Mouse (Mus musculus) kidney, embryonic 16.5 days (tissue): ENCODE results near the gene Ifit1bl1. TPM values are rescaled to one million over a fixed set of nuclear protein-coding genes. Genes with fewer than 3 reads are reported as not detected.

ENCODE experiments used
- ATAC-seq: fragments of 200-750 bp; cut with Nextera tagmentation; 2 replicates; pipeline ENCODE4 v1.8.0; 2017; ENCODE audit warnings: moderate TSS enrichment; ENCODE audit not compliant: low FRiP score, low TSS enrichment
- H3K27ac ChIP-seq: fragments of 300-500 bp; sonication (generic); 2 replicates; pipeline ENCODE4 v1.5.1; 2014; ENCODE audit warnings: low read length
- H3K27me3 ChIP-seq: fragments of 300-500 bp; sonication (generic); 2 replicates; pipeline ENCODE4 v1.6.1; 2014; ENCODE audit warnings: low read length, control low read depth, mixed read lengths; ENCODE audit not compliant: insufficient read depth
- H3K36me3 ChIP-seq: fragments of 300-500 bp; sonication (generic); 2 replicates; pipeline ENCODE4 v1.6.1; 2014; ENCODE audit warnings: low read length, control low read depth, mixed read lengths; ENCODE audit not compliant: insufficient read depth
- H3K4me1 ChIP-seq: fragments of 300-500 bp; sonication (generic); 2 replicates; pipeline ENCODE4 v1.6.1; 2014; ENCODE audit warnings: low read length, control low read depth, mixed read lengths; ENCODE audit not compliant: insufficient read depth
- H3K4me2 ChIP-seq: fragments of 300-500 bp; sonication (generic); replicated peaks from 2 replicates; pipeline ENCODE4 v1.6.1; 2014; ENCODE audit warnings: low read depth, low read length
- H3K4me3 ChIP-seq: fragments of 300-500 bp; sonication (generic); 2 replicates; pipeline ENCODE4 v1.5.1; 2014; ENCODE audit warnings: mild to moderate bottlenecking, low read length
- H3K9ac ChIP-seq: fragments of 300-500 bp; sonication (generic); replicated peaks from 2 replicates; pipeline ENCODE4 v1.6.1; 2014; ENCODE audit warnings: low read length
- H3K9me3 ChIP-seq: fragments of 300-500 bp; sonication (generic); 2 replicates; pipeline ENCODE4 v1.6.1; 2016; ENCODE audit warnings: low read length, control low read depth
- WGBS: fragments of 180-500 bp; shearing (Covaris S2); extraction: QIAGEN DNeasy Blood & Tissue Kit; methylation state at CpG from one replicate; pipeline ENCODE4 v1.1.7; 2014; 5-methylcytosine and 5-hydroxymethylcytosine counted together
- polyA plus RNA-seq: library from polyadenylated mRNA; unstranded; fragments of >200 nt; fragmentation: Nextera tagmentation; extraction: Ambion mirVana; gene quantifications from 2 replicates; pipeline ENCODE4 v1.2.1, GENCODE M21; 2015

The Ifit1bl1 gene
- polyA plus RNA-seq, 1 experiment from 2014 or later: 0.16 TPM

GRCm38 (mm10) chr19:34569896-34570476, 31.8 kb downstream of the Ifit1bl1 start:
- Histone ChIP-seq H3K27me3 (no peaks in the 10 kb centered on the region), H3K36me3 (no peaks in the 10 kb centered on the region; the same call in 1 of the 2 replicates), H3K4me2 (no peak overlapping the region), H3K9ac (no peak overlapping the region), H3K27ac (no peak overlapping the region), H3K4me3 (no peak overlapping the region), H3K9me3 (no peaks in the 10 kb centered on the region), H3K4me1 (peaks cover 9% of the 10 kb centered on the region)
- WGBS: 41% methylated on average over 4 of the region's 4 CpGs
- peak; percentile 76 for ATAC-seq

GRCm38 (mm10) chr19:34568988-34569895, 32.5 kb downstream of the Ifit1bl1 start:
- no peak; the same call in 1 of the 2 replicates for ATAC-seq

GRCm38 (mm10) chr19:34566178-34566784, 35.5 kb downstream of the Ifit1bl1 start:
- Histone ChIP-seq H3K4me1 (peaks cover 11% of the 10 kb centered on the region), H3K9me3 (no peaks in the 10 kb centered on the region), H3K4me3 (no peak overlapping the region), H3K9ac (no peak overlapping the region), H3K27ac (no peak overlapping the region), H3K4me2 (no peak overlapping the region), H3K27me3 (no peaks in the 10 kb centered on the region), H3K36me3 (no peaks in the 10 kb centered on the region)
- WGBS: 46% methylated on average over 1 of the region's 1 CpGs
- peak; percentile 66 for ATAC-seq

More at GRCm38 (mm10) chr19:34568988-34569895, 32.5 kb downstream of the Ifit1bl1 start:
- Histone ChIP-seq H3K27ac (no peak overlapping the region; the same call in 1 of the 2 replicates), H3K9me3 (no peaks in the 10 kb centered on the region), H3K9ac (no peak overlapping the region), H3K4me3 (no peak overlapping the region), H3K4me2 (no peak overlapping the region), H3K36me3 (no peaks in the 10 kb centered on the region; the same call in 1 of the 2 replicates), H3K4me1 (peaks cover 9% of the 10 kb centered on the region), H3K27me3 (no peaks in the 10 kb centered on the region)
- 56% methylated on average over 7 of the region's 7 CpGs for WGBS

GRCm38 (mm10) chr19:34562556-34562955, 39.2 kb downstream of the Ifit1bl1 start:
- 0 out of 2 replicates have a peak, but pooled peaks cover 3% of the 10 kb centered on the region for H3K4me1 ChIP-seq
- H3K4me2 ChIP-seq: no peak overlapping the region
- H3K27me3 ChIP-seq: no peaks in the 10 kb centered on the region
- H3K36me3 ChIP-seq: no peaks in the 10 kb centered on the region
- H3K4me3 ChIP-seq: no peak overlapping the region
- no peaks in the 10 kb centered on the region for H3K9me3 ChIP-seq
- H3K27ac ChIP-seq: no peak overlapping the region
- H3K9ac ChIP-seq: no peak overlapping the region
- no peak for ATAC-seq

GRCm38 (mm10) chr19:34556621-34557020, 45.1 kb downstream of the Ifit1bl1 start:
- Histone ChIP-seq H3K9me3 (no peaks in the 10 kb centered on the region), H3K4me3 (no peak overlapping the region), H3K27ac (no peak overlapping the region), H3K36me3 (no peaks in the 10 kb centered on the region), H3K4me1 (peaks cover 20% of the 10 kb centered on the region), H3K27me3 (no peaks in the 10 kb centered on the region), H3K9ac (no peak overlapping the region), H3K4me2 (no peak overlapping the region)
- WGBS: 78% methylated on average over 3 of the region's 3 CpGs
- ATAC-seq: no peak

GRCm38 (mm10) chr19:34554061-34554460, 47.7 kb downstream of the Ifit1bl1 start:
- H3K36me3 ChIP-seq: no peaks in the 10 kb centered on the region
- H3K27me3 ChIP-seq: no peaks in the 10 kb centered on the region
- no peak overlapping the region for H3K4me3 ChIP-seq
- no peak overlapping the region for H3K4me2 ChIP-seq
- peaks cover 24% of the 10 kb centered on the region for H3K4me1 ChIP-seq
- no peak overlapping the region; the same call in 1 of the 2 replicates for H3K27ac ChIP-seq
- no peaks in the 10 kb centered on the region for H3K9me3 ChIP-seq
- no peak overlapping the region for H3K9ac ChIP-seq
- ATAC-seq: no peak

- Histone ChIP-seq H3K4me3 (no peak overlapping the region), H3K36me3 (no peaks in the 10 kb centered on the region), H3K9me3 (no peaks in the 10 kb centered on the region), H3K9ac (no peak overlapping the region), H3K27ac (peak overlapping the region; percentile 29; the same call in 1 of the 2 replicates), H3K4me2 (no peak overlapping the region), H3K4me1 (peaks cover 24% of the 10 kb centered on the region), H3K27me3 (no peaks in the 10 kb centered on the region)
- WGBS: 24% methylated on average over 3 of the region's 3 CpGs
- ATAC-seq: no peak
Measured at GRCm38 (mm10) chr19:34553522-34553921, 48.2 kb downstream of the Ifit1bl1 start.

GRCm38 (mm10) chr19:34553021-34553420, 48.7 kb downstream of the Ifit1bl1 start:
- Histone ChIP-seq H3K9ac (no peak overlapping the region), H3K27ac (peak overlapping the region; percentile 29; the same call in 1 of the 2 replicates), H3K9me3 (no peaks in the 10 kb centered on the region), H3K36me3 (no peaks in the 10 kb centered on the region), H3K4me1 (peaks cover 24% of the 10 kb centered on the region), H3K27me3 (no peaks in the 10 kb centered on the region), H3K4me2 (no peak overlapping the region), H3K4me3 (no peak overlapping the region)
- 70% methylated on average over 6 of the region's 6 CpGs for WGBS
- no peak for ATAC-seq

GRCm38 (mm10) chr19:34551981-34552380, 49.8 kb downstream of the Ifit1bl1 start:
- H3K9me3 ChIP-seq: no peaks in the 10 kb centered on the region
- no peak for ATAC-seq
- peak overlapping the region; percentile 18 for H3K4me2 ChIP-seq
- no peaks in the 10 kb centered on the region for H3K36me3 ChIP-seq
- peak overlapping the region; percentile 36; the same call in 1 of the 2 replicates for H3K27ac ChIP-seq
- 40% methylated on average over 5 of the region's 5 CpGs for WGBS
- peaks cover 24% of the 10 kb centered on the region for H3K4me1 ChIP-seq
- no peaks in the 10 kb centered on the region for H3K27me3 ChIP-seq
- H3K9ac ChIP-seq: no peak overlapping the region
- H3K4me3 ChIP-seq: peak overlapping the region; percentile 1; the same call in 1 of the 2 replicates
